Mouse (Mus musculus) MN1 (cell line): Measurements from ENCODE around the gene Plcd3.

ENCODE experiments used
- DNase-seq: peaks from one replicate; pipeline ENCODE4 v3.0.0-alpha.2; 2016; ENCODE audit warnings: low spot score

Gene Plcd3

GRCm38 (mm10) chr11:103096979-103097894 is 4.2 kb downstream of the Plcd3 start:
- no peak for DNase-seq

GRCm38 (mm10) chr11:103095801-103096200 is 5.7 kb downstream of the Plcd3 start:
- no peak for DNase-seq

GRCm38 (mm10) chr11:103095107-103095670 is 6.3 kb downstream of the Plcd3 start:
- DNase-seq: no peak

GRCm38 (mm10) chr11:103093862-103094833 is 7.3 kb downstream of the Plcd3 start:
- DNase-seq: peak; percentile 85

GRCm38 (mm10) chr11:103093306-103093705 is 8.2 kb downstream of the Plcd3 start:
- no peak for DNase-seq

- DNase-seq: no peak
Observed at GRCm38 (mm10) chr11:103081631-103082030, 19.8 kb downstream of the Plcd3 start.

GRCm38 (mm10) chr11:103080323-103081091 is 21.0 kb downstream of the Plcd3 start:
- DNase-seq: no peak

GRCm38 (mm10) chr11:103078131-103078530 is 23.3 kb downstream of the Plcd3 start:
- no peak for DNase-seq

GRCm38 (mm10) chr11:103076581-103076980 is 24.9 kb downstream of the Plcd3 start:
- no peak for DNase-seq

GRCm38 (mm10) chr11:103076010-103076409 is 25.4 kb downstream of the Plcd3 start:
- DNase-seq: no peak

- no peak for DNase-seq
Observed at GRCm38 (mm10) chr11:103074796-103075323, 26.6 kb downstream of the Plcd3 start.

- no peak for DNase-seq
Observed at GRCm38 (mm10) chr11:103074121-103074650, 27.3 kb downstream of the Plcd3 start.

GRCm38 (mm10) chr11:103073671-103074070 is 27.8 kb downstream of the Plcd3 start:
- DNase-seq: no peak

- DNase-seq: no peak
Observed at GRCm38 (mm10) chr11:103070322-103070880, 31.1 kb downstream of the Plcd3 start.

- DNase-seq: no peak
Observed at GRCm38 (mm10) chr11:103069731-103070130, 31.7 kb downstream of the Plcd3 start.

GRCm38 (mm10) chr11:103068884-103069283 is 32.6 kb downstream of the Plcd3 start:
- DNase-seq: no peak

GRCm38 (mm10) chr11:103068272-103068671 is 33.2 kb downstream of the Plcd3 start:
- no peak for DNase-seq

GRCm38 (mm10) chr11:103067457-103068001 is 33.9 kb downstream of the Plcd3 start:
- DNase-seq: peak; percentile 50

GRCm38 (mm10) chr11:103067051-103067361 is 34.5 kb downstream of the Plcd3 start:
- DNase-seq: no peak
